Mouse (Mus musculus) spleen, postnatal 14 days (tissue): Measurements from ENCODE around the gene Ildr1.
A peak's percentile ranks its signal among the peaks of the same experiment; 100 is the strongest.

Experiments
- DNase-seq, 2 experiments: peaks; one replicate each; pipeline ENCODE4 v3.0.0; 2021 to 2022; ENCODE audit warnings: low spot score in 2 of 2

Gene Ildr1

GRCm38 (mm10) chr16:36693818-36694413, at the start of gene Ildr1:
Gene Ildr1, plus strand, starts transcription at chr16:36693978.
- peak; percentile 23 to 24 for DNase-seq

GRCm38 (mm10) chr16:36645124-36645523, 48.7 kb upstream of the Ildr1 start:
- no peak for DNase-seq

DNA sequence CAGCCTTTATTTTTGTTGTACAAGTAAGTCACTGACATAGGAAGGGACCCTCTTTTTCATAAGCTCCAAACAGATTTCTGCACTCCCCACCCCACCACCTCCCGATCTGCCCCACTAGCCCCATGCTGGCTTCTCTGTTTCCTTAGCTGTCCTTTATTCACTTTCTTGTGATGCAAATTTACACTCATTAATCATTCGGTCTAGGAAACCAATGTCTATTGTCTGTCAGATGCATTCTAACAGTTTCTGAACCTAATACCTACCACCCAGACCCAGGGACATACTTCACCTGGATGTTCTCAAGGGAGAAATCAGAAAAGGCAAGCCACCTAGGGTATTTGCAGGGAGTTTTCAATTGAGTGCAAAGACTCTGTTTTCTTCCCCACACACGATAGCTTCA, 44.5 kb upstream of the Ildr1 start:
- no peak for DNase-seq

- no peak for DNase-seq
Measured at GRCm38 (mm10) chr16:36650511-36650910, 43.3 kb upstream of the Ildr1 start.

GRCm38 (mm10) chr16:36651174-36651766, 42.5 kb upstream of the Ildr1 start:
- DNase-seq: no peak

- DNase-seq: no peak
Measured at GRCm38 (mm10) chr16:36655199-36655598, 38.6 kb upstream of the Ildr1 start.

DNA sequence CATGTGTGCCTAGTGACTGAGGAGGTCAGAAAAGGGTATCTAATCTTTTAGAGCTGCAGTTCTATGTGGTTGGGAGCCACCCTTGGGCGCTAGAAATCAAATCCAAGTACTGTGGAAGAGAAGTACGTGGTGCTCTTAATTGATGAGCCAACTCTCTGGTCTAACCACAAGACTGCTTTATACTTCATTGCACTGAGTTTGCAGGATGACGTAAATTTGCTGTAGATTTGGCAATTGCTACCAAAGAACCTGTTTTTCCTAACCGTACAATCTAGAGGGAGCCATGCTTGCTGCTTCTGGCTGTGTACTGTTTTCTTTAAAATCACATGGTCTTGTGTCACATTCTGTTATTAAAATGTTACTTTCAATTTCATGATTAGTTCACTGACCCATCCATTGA, 37.9 kb upstream of the Ildr1 start:
- DNase-seq: no peak

DNA sequence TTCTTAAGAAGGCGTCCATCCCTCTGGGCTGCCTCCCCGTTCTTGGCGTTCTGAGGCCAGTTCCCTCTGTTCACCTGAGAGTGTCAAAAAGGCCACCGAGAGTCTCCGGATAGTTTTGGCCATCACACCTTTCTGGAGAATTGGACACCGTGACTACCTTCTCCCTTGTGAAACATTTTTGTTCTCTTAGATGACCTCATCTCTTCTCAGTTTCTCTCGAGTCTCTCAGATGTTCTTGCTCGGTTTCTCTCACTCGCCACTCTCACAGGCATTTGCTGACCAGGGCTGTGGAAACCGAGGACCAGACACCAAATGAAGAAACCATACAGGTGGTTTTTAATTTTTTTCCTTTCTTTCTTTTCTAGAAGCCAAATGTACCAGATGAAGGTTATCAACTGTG, 32.4 kb upstream of the Ildr1 start:
- DNase-seq: no peak

DNA sequence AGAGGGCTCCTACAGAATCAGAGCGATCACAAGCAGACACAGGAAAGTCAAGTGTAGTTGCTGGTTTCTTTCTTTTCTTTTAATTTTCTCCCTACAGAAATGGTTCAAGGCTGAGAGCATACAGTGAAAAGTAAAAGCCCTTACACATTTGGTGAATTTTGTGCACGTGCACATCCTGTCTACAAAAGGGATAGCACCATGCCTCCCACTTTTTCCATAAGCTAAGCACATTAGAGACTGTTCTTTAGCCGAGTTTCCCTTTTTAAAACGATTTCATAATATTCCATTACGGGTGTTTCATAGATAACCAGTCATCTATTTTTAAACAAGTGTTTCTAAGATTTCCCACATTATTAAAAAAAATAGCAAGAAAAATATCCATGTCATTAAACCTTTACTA, 30.3 kb upstream of the Ildr1 start:
- no peak for DNase-seq

DNA sequence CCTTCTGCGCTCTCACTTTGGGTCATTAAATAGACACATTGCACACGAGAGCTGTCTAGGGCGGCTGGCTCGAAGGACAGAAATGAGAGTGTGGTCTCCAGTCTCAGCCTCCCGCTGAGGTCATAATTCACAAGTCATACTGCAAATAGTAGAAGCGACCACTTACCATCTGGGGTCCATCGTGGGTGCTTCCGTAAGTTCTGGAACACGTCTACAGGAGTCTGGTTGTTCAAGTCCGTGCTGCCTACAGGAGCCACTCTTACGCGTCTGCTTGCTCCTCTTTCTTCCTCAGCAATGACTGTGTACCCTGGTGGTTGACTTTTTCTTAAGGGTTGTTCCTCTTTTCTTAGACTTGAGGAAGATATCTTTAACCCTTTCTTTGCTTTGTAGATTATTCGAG, 28.0 kb upstream of the Ildr1 start, which contains the start of gene Cd86:
Gene Cd86 (minus strand): TSS at position 300 of the 400 bp plus-strand sequence.
- DNase-seq: peak in 1 of 2 experiments; percentile 18

DNA sequence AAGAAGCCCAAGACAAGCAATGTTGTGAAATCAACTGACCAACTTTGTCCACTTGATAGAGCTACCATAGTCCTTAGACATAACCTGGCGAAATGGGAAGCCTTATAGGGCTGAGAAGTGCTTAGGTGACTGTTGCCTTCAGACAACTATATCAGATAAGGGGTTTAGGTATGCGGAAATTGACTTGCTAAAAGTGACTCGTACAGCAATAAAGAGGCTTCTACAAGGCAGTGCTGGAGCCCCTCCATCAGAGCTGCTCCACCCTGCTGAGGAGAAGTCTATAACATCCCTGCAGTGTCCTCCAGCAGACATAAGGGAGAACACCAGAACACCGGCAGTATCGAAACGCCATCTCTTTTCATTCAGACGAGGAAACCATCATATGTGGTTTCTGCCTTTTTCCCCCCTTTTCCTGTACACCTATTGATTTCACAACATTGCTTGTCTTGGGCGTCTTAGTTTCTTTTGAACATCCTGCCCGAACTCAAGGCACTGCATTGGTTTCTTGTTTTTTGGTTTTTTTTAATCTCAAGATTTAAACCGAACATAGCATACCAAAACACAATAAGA, 27.2 kb upstream of the Ildr1 start:
- no peak for DNase-seq

- no peak for DNase-seq
Measured at GRCm38 (mm10) chr16:36670590-36670989, 23.2 kb upstream of the Ildr1 start.

GRCm38 (mm10) chr16:36673196-36673595, 20.6 kb upstream of the Ildr1 start:
- no peak for DNase-seq

DNA sequence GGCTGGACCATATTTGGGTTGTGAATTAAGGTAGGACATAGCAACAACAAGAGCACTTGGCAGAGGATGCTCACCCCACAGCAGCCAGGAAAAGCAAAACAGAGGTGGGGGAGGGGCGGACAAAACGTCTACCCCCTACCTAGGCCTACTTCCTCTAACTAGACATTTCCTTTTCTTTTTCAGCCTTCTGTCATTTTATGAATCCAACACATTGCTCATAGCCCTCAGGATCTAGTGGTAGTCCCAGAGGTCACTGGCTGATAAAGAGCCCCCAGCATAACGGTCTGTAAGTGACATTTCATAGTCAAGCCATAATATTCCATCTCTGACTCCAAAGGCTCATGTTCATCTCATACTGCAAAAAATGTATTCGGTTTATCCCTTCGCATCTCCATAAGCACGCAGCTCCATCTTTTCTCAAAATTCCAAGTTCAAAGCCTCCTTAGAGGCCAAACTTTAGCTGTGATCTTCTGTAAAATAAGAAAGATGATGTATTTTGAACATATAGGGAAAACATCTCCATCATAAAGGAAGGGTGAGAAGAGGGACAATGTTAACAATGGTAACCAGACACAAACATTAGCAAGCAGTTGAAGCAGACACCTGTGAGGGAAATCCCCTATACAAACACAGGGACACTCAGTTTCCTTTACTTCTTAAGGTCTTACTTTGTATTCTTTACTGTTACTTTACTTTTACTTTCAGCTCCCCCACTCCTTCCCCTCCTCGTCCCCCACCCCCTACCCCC, 19.1 kb upstream of the Ildr1 start:
- DNase-seq: peak; percentile 19 to 23

GRCm38 (mm10) chr16:36675304-36675703, 18.5 kb upstream of the Ildr1 start:
- DNase-seq: no peak

GRCm38 (mm10) chr16:36675902-36676301, 17.9 kb upstream of the Ildr1 start:
- no peak for DNase-seq

- no peak for DNase-seq
Measured at GRCm38 (mm10) chr16:36681829-36682228, 11.9 kb upstream of the Ildr1 start.

- DNase-seq: no peak
Measured at GRCm38 (mm10) chr16:36684325-36684918, 9.4 kb upstream of the Ildr1 start.

DNA sequence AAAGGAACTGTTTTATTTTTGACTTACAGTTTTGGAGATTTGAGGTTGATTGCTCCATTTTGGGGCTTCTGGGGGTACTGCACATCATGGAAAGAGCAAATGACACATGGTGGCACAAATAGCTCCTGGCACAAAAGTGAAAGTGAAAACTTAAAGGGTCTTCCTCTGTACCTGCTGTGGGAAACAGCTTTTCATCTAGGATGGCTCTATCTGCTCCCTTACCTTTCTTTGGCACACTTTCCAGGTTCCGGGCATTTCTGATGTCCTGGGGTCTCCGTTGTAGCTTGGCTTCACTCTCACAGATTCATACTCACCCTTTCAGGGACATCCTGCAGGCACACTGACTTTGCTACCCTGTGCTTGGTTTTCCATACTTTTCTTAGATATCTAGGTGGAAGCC, 5.7 kb upstream of the Ildr1 start:
- DNase-seq: no peak

GRCm38 (mm10) chr16:36691484-36691883, 2.3 kb upstream of the Ildr1 start:
- no peak for DNase-seq

DNA sequence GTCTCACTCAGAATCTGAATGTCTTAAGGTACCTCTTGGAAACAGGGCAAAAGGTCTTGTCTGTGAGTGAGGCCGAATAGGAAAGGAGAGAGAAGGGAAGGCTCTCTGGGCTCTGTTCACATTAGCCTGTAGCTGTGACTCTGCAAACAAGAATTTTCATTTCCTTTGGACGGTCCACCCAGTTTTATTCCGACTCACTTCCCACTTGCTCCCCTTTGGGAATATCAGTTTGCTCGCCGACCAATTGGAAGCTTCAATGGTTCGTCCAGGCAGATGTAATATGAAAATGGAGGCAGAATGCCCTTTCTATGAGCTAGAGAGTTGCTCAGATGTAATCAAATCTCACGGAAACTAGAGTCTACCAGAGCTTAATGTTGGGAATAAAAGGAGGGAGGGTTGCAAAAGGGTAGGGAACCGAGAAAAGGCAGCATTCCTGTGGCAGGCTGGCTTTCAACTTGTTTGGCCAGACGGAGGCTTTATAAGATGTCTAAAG, 1.1 kb downstream of the Ildr1 start:
- no peak for DNase-seq

- DNase-seq: no peak
Measured at GRCm38 (mm10) chr16:36697331-36697730, 3.6 kb downstream of the Ildr1 start.
